Mouse (Mus musculus) lung, adult 2 months (tissue): ENCODE measurements around the gene Dab2ip. TPM values are rescaled to one million over a fixed set of nuclear protein-coding genes. Genes with fewer than 3 reads are reported as not detected.

Experiments
- DNase-seq: peaks from one replicate; pipeline ENCODE4 v3.0.0; 2022
- H3K4me1 ChIP-seq: fragments of 200-500 bp; 2 replicates; pipeline ENCODE4 v1.6.1; 2011; ENCODE audit warnings: low read length; ENCODE audit not compliant: control insufficient read depth, insufficient read depth
- H3K4me3 ChIP-seq: fragments of 200-500 bp; replicated peaks from 2 replicates; pipeline ENCODE3; 2011; ENCODE audit warnings: low read depth, mild to moderate bottlenecking, control low read depth, low read length; ENCODE audit errors: extremely low read depth
- CTCF ChIP-seq: fragments of 200-500 bp; IDR thresholded peaks from 2 replicates; pipeline ENCODE4 v1.5.1; 2011; ENCODE audit warnings: mild to moderate bottlenecking, low read length, control low read depth; ENCODE audit not compliant: insufficient read depth
- POLR2A ChIP-seq: fragments of 200-500 bp; IDR thresholded peaks from 2 replicates; pipeline ENCODE4 v1.6.1; 2011; ENCODE audit warnings: low read depth, mild to moderate bottlenecking, control low read depth, low read length, borderline replicate concordance; ENCODE audit errors: extremely low read depth
- WGBS: fragments of 180-500 bp; shearing (Covaris S2); methylation state at CpG from one replicate; pipeline ENCODE4 v1.1.7; 2018; 5-methylcytosine and 5-hydroxymethylcytosine counted together
- polyA plus RNA-seq: library from polyadenylated mRNA; depleted of rRNA; stranded (reverse); fragments of >200 nt; gene quantifications from 2 replicates; pipeline ENCODE4 v1.2.3, GENCODE M21; 2012

Gene Dab2ip
- polyA plus RNA-seq, 1 experiment = 113 TPM

GRCm38 (mm10) chr2:35619532-35619931, 61.5 kb downstream of the Dab2ip start:
- TF ChIP-seq POLR2A (no peak), CTCF (no peak)
- Histone ChIP-seq H3K4me1 (peaks cover 33% of the 10 kb centered on the region), H3K4me3 (no peak overlapping the region)
- 54% methylated on average over 2 of the region's 2 CpGs for WGBS
- DNase-seq = no peak

GRCm38 (mm10) chr2:35620364-35621224, 62.5 kb downstream of the Dab2ip start:
- WGBS = 39% methylated on average over 7 of the region's 7 CpGs
- TF ChIP-seq POLR2A = no peak
- TF ChIP-seq CTCF = no peak
- H3K4me3 ChIP-seq = peak overlapping the region; percentile 3
- DNase-seq = no peak
- peaks cover 28% of the 10 kb centered on the region for H3K4me1 ChIP-seq

GRCm38 (mm10) chr2:35621225-35621519, 63.1 kb downstream of the Dab2ip start:
- Histone ChIP-seq H3K4me1 (peaks cover 26% of the 10 kb centered on the region), H3K4me3 (no peak overlapping the region)
- TF ChIP-seq POLR2A (no peak), CTCF (no peak)
- 76% methylated on average over 2 of the region's 2 CpGs for WGBS
- DNase-seq = no peak

- H3K4me3 ChIP-seq = peak overlapping the region; percentile 74
- DNase-seq = no peak
- H3K4me1 ChIP-seq = peaks cover 27% of the 10 kb centered on the region
- WGBS = 1% methylated on average over 40 of the region's 41 CpGs
- TF ChIP-seq CTCF = no peak
- peak; percentile 27; the same call in 1 of the 2 replicates for TF ChIP-seq POLR2A
These were observed 63.7 kb downstream of the Dab2ip start for GRCm38 (mm10) chr2:35621796-35622195.

- H3K4me3 ChIP-seq = peak overlapping the region; percentile 74
- TF ChIP-seq POLR2A = no peak
- TF ChIP-seq CTCF = no peak
- DNase-seq = no peak
- WGBS = 12% methylated on average over 20 of the region's 20 CpGs
- H3K4me1 ChIP-seq = peaks cover 29% of the 10 kb centered on the region
These were observed 64.4 kb downstream of the Dab2ip start for GRCm38 (mm10) chr2:35622261-35623103.

GRCm38 (mm10) chr2:35623104-35623377, 65.0 kb downstream of the Dab2ip start:
- Histone ChIP-seq H3K4me3 (peak overlapping the region; percentile 74), H3K4me1 (peaks cover 30% of the 10 kb centered on the region)
- TF ChIP-seq POLR2A (no peak), CTCF (no peak)
- 34% methylated on average over 4 of the region's 4 CpGs for WGBS
- no peak for DNase-seq

GRCm38 (mm10) chr2:35623431-35624148, 65.5 kb downstream of the Dab2ip start:
- WGBS = 30% methylated on average over 12 of the region's 12 CpGs
- H3K4me1 ChIP-seq = peaks cover 34% of the 10 kb centered on the region
- no peak for DNase-seq
- TF ChIP-seq POLR2A (no peak), CTCF (no peak)
- H3K4me3 ChIP-seq = peak overlapping the region; percentile 15

GRCm38 (mm10) chr2:35624380-35625006, 66.4 kb downstream of the Dab2ip start:
- WGBS = 64% methylated on average over 5 of the region's 5 CpGs
- no peak overlapping the region for H3K4me3 ChIP-seq
- peaks cover 36% of the 10 kb centered on the region for H3K4me1 ChIP-seq
- DNase-seq = no peak
- TF ChIP-seq POLR2A = no peak
- no peak for TF ChIP-seq CTCF

- H3K4me1 ChIP-seq = peaks cover 36% of the 10 kb centered on the region
- no peak for TF ChIP-seq CTCF
- TF ChIP-seq POLR2A = no peak
- no peak overlapping the region for H3K4me3 ChIP-seq
- DNase-seq = no peak
- WGBS = 74% methylated on average over 6 of the region's 6 CpGs
These were observed 66.9 kb downstream of the Dab2ip start for GRCm38 (mm10) chr2:35625007-35625380.
